Mouse (Mus musculus) cortical plate, adult 2 months (tissue): ENCODE measurements around the gene Tmem79.

Source experiments
- CTCF ChIP-seq: fragments of 200-500 bp; IDR thresholded peaks from 2 replicates; pipeline ENCODE4 v1.5.1; 2011; ENCODE audit warnings: mild to moderate bottlenecking, control low read depth, low read length; ENCODE audit not compliant: insufficient read depth; ENCODE audit errors: extremely low read depth
- POLR2A ChIP-seq: fragments of 200-500 bp; IDR thresholded peaks from 2 replicates; pipeline ENCODE4 v1.6.1; 2011; ENCODE audit warnings: mild to moderate bottlenecking, low read length, control low read depth; ENCODE audit not compliant: insufficient read depth; ENCODE audit errors: extremely low read depth

- TF ChIP-seq CTCF = no peak
- no peak for TF ChIP-seq POLR2A
Observed at GRCm38 (mm10) chr3:88361096-88361495, 25.1 kb upstream of the Tmem79 start.
